Mouse (Mus musculus) testis, postnatal 10 days (tissue): ENCODE results near the gene Tm9sf4.
A peak's percentile ranks its signal among the peaks of the same experiment; 100 is the strongest.

Source experiments
- DNase-seq: peaks from one replicate; pipeline ENCODE4 v3.0.0; 2021; ENCODE audit warnings: low spot score

The Tm9sf4 gene

DNA sequence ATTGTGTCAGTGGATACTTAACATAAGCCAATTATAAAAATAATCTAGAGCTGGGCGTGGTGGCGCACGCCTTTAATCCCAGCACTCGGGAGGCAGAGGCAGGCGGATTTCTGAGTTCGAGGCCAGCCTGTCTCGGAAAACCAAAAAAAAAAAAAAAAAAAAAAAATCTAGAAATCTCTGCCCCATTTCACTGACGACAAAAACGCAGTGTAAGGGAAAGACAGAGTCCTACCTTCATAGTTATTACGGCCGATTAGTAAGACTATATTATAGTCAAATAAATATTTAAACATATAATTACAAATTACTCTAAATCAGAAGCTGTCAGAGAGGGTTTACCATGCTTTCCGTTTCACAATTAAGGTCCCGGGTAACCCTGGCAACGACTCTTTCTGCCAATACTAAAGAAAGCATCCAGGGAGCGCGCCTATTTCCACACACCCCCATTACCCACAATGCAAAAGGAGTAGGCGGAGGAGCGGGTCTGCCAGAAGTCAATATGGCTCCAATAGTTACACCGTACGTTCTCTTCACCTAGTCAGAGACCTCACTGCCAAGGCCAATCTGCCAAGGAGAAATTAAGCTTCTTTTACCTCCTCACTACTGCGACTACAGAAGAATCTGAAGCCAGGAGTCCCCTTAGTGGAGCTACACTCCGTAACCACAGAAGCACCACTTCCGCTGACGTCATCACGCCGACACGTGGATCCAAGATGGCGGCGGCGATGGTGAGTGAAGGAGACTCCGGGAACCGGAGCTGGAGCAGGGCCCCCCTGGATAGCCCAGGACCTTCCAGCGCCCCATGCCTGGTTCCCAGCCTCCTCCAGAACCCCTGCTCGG lies at the start of gene Tm9sf4:
Gene Tm9sf4, plus strand, starts transcription at position 460 of the 840 bp plus-strand sequence.
- peak; percentile 95 for DNase-seq

- peak; percentile 31 for DNase-seq
Measured at GRCm38 (mm10) chr2:153115679-153116081, 45.4 kb upstream of the Tm9sf4 start.

DNA sequence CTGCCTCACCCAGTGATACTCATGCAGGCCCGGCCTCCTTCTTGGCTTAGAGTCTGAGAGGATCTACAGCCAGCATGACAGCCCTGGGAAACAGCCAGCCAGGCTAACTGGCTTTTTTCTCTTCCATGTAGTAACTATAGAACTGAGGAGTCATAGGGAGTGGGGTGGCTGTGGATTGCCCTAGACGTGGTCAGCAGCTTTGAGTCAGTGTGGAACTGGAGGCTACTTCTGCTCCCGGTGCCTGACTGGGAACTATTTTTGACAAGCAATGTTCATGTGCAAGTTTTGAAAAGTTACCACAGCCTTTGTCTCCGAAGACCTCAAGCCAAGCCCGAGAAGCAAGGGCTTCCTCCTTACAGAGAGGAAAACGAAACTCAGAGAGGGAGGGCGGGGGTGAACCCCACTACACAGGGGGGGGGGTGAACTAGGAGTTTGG lies 44.0 kb upstream of the Tm9sf4 start:
- peak; percentile 42 for DNase-seq

- no peak for DNase-seq
Measured at GRCm38 (mm10) chr2:153119488-153119887, 41.6 kb upstream of the Tm9sf4 start.

GRCm38 (mm10) chr2:153120126-153120525 lies 41.0 kb upstream of the Tm9sf4 start:
- DNase-seq, result no peak

GRCm38 (mm10) chr2:153121821-153122615 lies 39.1 kb upstream of the Tm9sf4 start:
- DNase-seq, result no peak

- DNase-seq, result no peak
Measured at GRCm38 (mm10) chr2:153122701-153123100, 38.4 kb upstream of the Tm9sf4 start.

DNA sequence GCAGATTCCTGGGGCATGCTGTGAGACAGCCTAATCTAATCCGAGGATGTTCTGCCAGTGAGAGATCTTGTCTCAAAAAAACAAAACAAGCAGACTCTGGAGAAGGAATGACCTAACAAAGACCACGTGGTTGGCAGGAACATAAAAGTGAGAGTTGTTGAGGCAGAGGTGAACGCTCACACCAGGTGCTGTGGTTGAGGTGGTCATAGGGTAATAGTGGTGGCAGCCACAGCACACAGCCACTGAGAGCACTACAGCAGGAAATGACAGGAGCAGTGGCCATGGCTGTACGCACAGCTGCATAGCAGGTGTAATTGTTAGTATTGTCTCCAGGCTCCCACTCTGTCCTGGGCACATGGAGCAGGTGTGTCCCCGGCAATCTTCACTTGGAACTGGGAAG lies 35.2 kb upstream of the Tm9sf4 start:
- no peak for DNase-seq

DNA sequence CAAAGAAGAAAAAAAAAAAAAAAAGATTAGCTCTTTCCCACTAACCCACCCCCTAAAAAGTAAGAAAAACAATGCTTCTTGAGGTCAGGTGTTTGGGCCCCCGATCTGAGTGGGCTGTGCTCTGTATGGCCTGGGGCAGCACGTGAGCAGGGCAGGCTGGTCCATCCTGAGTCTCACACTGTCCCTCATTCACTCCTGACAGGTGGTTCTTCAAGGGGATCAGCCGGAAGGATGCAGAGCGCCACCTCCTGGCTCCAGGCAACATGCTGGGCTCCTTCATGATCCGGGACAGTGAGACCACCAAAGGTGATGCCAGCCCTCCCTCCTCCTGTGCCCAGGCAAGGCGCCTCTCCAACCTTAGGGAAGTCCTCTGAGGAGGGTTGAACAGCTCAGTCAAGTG lies 30.1 kb upstream of the Tm9sf4 start:
- peak; percentile 61 for DNase-seq

DNA sequence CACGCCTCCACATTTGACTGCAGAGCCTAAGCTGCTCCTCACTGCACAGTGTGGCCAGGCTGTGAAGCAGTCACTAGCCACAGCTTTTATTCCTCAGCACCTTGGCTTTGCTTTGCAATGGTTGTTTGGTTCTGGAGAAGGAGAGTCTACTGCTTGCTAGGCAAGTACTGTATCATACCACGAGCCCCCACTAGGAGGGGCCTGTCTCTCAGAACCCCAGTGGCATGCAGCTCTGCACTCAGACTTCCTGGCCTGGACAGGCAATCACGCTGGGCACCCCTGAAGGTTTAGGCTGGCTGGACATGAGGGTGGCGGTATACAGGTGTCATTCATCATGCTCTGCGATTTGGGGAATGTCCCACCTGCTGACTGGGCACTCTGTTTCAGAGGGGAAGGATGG lies 26.9 kb upstream of the Tm9sf4 start:
- no peak for DNase-seq

DNA sequence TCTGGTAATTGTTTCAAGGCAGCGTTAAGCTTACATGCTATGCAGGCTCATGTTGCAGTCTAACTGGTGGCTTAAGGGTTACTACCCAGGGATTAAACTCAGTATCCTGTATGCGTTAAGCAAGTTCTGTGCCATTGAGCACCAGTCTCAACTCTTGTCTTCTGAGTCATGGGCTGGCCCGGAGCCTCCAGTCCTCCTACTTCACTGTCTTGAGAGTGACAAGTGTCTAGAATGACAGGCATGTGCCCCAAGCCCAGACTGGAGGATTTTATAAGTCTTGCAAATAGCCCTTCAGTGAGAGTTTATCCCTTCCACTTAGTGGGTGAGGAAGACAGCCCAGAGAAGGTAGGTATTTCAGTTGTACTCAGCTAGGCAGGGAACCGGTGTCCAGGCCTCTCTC lies 24.9 kb upstream of the Tm9sf4 start:
- no peak for DNase-seq

DNA sequence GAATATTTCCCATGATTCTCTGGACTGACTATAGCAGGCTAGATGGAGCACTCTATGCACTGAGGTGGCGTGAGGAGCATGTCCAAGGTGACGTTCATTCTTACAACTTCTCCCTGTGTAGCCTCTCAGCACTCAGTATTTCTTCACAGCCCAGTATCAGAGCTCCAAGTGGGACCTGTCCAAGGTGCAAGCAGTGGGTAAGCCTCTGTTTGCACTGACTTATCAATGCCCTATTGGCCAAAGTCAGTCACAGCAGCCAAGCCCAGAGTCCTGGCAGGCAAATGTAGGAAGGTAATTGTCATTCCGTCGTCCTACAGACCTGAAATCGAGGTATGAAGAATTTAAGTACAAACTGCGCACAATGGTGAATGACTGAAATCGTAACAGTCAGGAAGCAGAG lies 21.9 kb upstream of the Tm9sf4 start:
- no peak for DNase-seq

DNA sequence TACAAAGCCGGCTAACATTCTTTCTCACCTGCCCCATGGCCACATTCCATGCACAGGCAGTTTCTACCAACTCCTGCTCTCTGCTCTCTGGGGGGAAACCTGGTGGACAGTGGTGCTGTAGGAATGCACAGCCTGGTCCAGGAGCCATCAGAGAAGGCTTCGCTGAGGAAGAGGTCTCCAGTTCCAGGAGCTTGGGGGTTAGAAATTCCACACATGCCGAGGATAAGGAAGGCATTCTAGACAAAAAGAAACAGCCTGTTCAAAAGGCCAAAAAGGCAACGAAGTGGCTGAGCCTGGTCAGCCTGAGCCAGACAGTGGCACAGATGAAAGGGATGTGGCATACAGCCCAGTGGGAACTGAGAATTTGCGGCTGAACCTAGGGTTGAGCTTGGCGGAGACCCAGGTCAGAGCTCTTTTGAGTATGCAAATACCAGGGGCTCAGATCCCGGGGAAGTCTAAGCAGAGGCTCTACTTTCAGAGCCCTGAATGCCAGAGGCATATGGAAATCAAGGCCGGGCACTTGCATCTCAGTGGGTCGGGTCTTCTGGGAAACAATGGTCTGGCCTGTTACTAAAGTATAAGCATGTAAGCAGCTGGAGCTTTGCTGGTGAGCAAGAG lies 21.0 kb upstream of the Tm9sf4 start:
- peak; percentile 57 for DNase-seq

- peak; percentile 68 for DNase-seq
Measured at GRCm38 (mm10) chr2:153142620-153143199, 18.4 kb upstream of the Tm9sf4 start.

GRCm38 (mm10) chr2:153145346-153145745 lies 15.8 kb upstream of the Tm9sf4 start:
- DNase-seq, result no peak

- no peak for DNase-seq
Measured at GRCm38 (mm10) chr2:153147236-153147635, 13.9 kb upstream of the Tm9sf4 start.

- peak; percentile 83 for DNase-seq
Measured at GRCm38 (mm10) chr2:153147715-153148114, 13.4 kb upstream of the Tm9sf4 start.

GRCm38 (mm10) chr2:153149742-153150141 lies 11.4 kb upstream of the Tm9sf4 start:
- no peak for DNase-seq

GRCm38 (mm10) chr2:153151026-153151425 lies 10.1 kb upstream of the Tm9sf4 start:
- no peak for DNase-seq

- DNase-seq, result no peak
Measured at GRCm38 (mm10) chr2:153151926-153152665, 9.0 kb upstream of the Tm9sf4 start.

- DNase-seq, result no peak
Measured at GRCm38 (mm10) chr2:153153033-153153450, 8.1 kb upstream of the Tm9sf4 start.

DNA sequence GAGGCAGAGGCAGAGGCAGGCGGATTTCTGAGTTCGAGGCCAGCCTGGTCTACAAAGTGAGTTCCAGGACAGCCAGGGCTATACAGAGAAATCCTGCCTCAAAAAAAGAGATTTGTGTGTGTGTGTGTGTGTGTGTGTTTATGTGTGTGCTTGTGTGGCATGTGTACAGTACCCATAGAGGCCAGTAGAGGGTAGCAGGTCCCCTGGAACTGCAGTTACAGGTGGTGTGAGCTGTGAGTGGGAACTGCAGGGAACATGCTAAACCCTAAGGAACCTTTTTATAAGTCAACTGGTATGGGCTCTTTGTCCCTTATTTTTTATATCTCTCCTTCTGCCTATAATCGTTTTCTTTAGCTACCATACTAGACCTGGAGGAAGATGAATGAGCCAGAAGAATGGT lies 3.8 kb upstream of the Tm9sf4 start:
- DNase-seq, result no peak
